Mouse (Mus musculus) left cerebral cortex, adult 6 months (tissue): ENCODE results near the gene Fbxo41. TPM values are rescaled to one million over a fixed set of nuclear protein-coding genes. Genes with fewer than 3 reads are reported as not detected.

Source experiments
- long read RNA-seq, 2 experiments: library from polyadenylated mRNA; unstranded; transcript quantifications; one replicate each; pipeline ENCODE4 v2.0.0; 2019 to 2020
- polyA plus RNA-seq: library from polyadenylated mRNA; unstranded; fragments of <200 nt; fragmentation: Nextera tagmentation; gene quantifications from 2 replicates; pipeline ENCODE4 v1.2.3, GENCODE M21; 2021

Gene Fbxo41
- 13.2 and 15.0 TPM in 2 replicates for polyA plus RNA-seq
- long read RNA-seq, experiment 1, partial matches to known transcripts: 16 of 43 reads
- long read RNA-seq, experiment 1, other reads (novel, unspliced or antisense): 27 of 43 reads
- long read RNA-seq, experiment 2, partial matches to known transcripts: 4 of 42 reads
- long read RNA-seq, experiment 2, other reads (novel, unspliced or antisense): 38 of 42 reads

GRCm38 (mm10) chr6:85502911-85503250 is at the start of gene Fbxo41:
Gene Fbxo41, minus strand, starts transcription at chr6:85502994.

GRCm38 (mm10) chr6:85513531-85513910 is 10.7 kb upstream of the Fbxo41 start, which contains the start of gene Egr4:
Gene Egr4, minus strand, starts transcription at chr6:85513589.

GRCm38 (mm10) chr6:85451664-85452410 is 51.0 kb downstream of the Fbxo41 start, which contains the start of gene Pradc1:
Gene Pradc1, minus strand, starts transcription at chr6:85451970.

GRCm38 (mm10) chr6:85450697-85451663 is 51.8 kb downstream of the Fbxo41 start, which contains the start of gene Cct7:
Gene Cct7, plus strand, starts transcription at chr6:85451514.

GRCm38 (mm10) chr6:85431842-85432431 is 70.9 kb downstream of the Fbxo41 start, which contains the start of gene Smyd5:
Gene Smyd5, plus strand, starts transcription at chr6:85431989.

GRCm38 (mm10) chr6:85423836-85424379 is 78.9 kb downstream of the Fbxo41 start, which contains the start of gene Noto:
Gene Noto, plus strand, starts transcription at chr6:85423886.

Other genes with a start within 250 kb of the Fbxo41 start
- 295 and 332 TPM in 2 replicates for gene Sfxn5, start 169.6 kb downstream of the Fbxo41 start, polyA plus RNA-seq
- 8.0 and 17.1 TPM in 2 replicates for gene Rab11fip5, start 128.4 kb downstream of the Fbxo41 start, polyA plus RNA-seq
- not detected in 2 replicates for gene Noto, start 79.1 kb downstream of the Fbxo41 start, polyA plus RNA-seq
- gene Smyd5, start 71.0 kb downstream of the Fbxo41 start, polyA plus RNA-seq: 23.9 and 24.7 TPM in 2 replicates
- 262 and 371 TPM in 2 replicates for gene Cct7, start 51.5 kb downstream of the Fbxo41 start, polyA plus RNA-seq
- 43.8 and 46.2 TPM in 2 replicates for gene Pradc1, start 51.0 kb downstream of the Fbxo41 start, polyA plus RNA-seq
- 6.2 and 72.1 TPM in 2 replicates for gene Egr4, start 10.6 kb upstream of the Fbxo41 start, polyA plus RNA-seq
- gene Alms1, start 84.5 kb upstream of the Fbxo41 start, polyA plus RNA-seq: 0.43 and 0.53 TPM in 2 replicates
- gene Nat8f7, start 210.2 kb upstream of the Fbxo41 start, polyA plus RNA-seq: 0.88 TPM in 2 replicates